Mouse (Mus musculus): ENCODE measurements around the gene Tppp3. TPM values are rescaled to one million over a fixed set of nuclear protein-coding genes. Genes with fewer than 3 reads are reported as not detected.
A peak's percentile ranks its signal among the peaks of the same experiment; 100 is the strongest.

The Tppp3 gene
- polyA plus RNA-seq, 2 experiments = 0.60 to 0.63 TPM

- WGBS (ENCODE audit: insufficient replicate concordance) = 21% methylated on average over 9 of the region's 9 CpGs
- Histone ChIP-seq H3K36me3 (replicated peaks; ENCODE audit: control insufficient read depth, insufficient read depth, low read depth) (no peaks in the 10 kb centered on the region), H3K9ac (replicated peaks) (no peak overlapping the region), H3K4me1 (replicated peaks; ENCODE audit: control insufficient read depth in 2 of 2, insufficient read depth in 2 of 2, low read length in 1 of 2) (peaks cover 16 to 23% of the 10 kb centered on the region in 2 experiments), H3K4me2 (ENCODE audit: low read depth) (no peak overlapping the region), H3K4me3 (ENCODE audit: insufficient read depth in 1 of 2, low read depth in 2 of 2, low read length in 2 of 2) (no peak overlapping the region), H3K27ac (no peak overlapping the region), H3K27me3 (ENCODE audit: control insufficient read depth, insufficient read depth, low read length) (peaks cover 49% of the 10 kb centered on the region), H3K9me3 (ENCODE audit: control insufficient read depth, low read length) (no peaks in the 10 kb centered on the region)
- ATAC-seq (ENCODE audit: insufficient read depth) (no peak), DNase-seq (ENCODE audit: low read depth in 3 of 3, low spot score in 3 of 3) (no peak)
- TF ChIP-seq EP300 (IDR thresholded peaks at IDR 0.05; ENCODE audit: low read depth) = no peak
- no peak for TF ChIP-seq CTCF (IDR thresholded peaks at IDR 0.05; ENCODE audit: low read depth)
These were observed 1.7 kb upstream of the Tppp3 start for GRCm38 (mm10) chr8:105472983-105473382.

- H3K27ac ChIP-seq = no peak overlapping the region
- H3K4me3 ChIP-seq (ENCODE audit: insufficient read depth in 1 of 2, low read depth in 2 of 2, low read length in 2 of 2) = no peak overlapping the region
- TF ChIP-seq CTCF (IDR thresholded peaks at IDR 0.05; ENCODE audit: low read depth) (no peak), EP300 (IDR thresholded peaks at IDR 0.05; ENCODE audit: low read depth) (no peak)
- H3K9me3 ChIP-seq (ENCODE audit: control insufficient read depth, low read length) = no peaks in the 10 kb centered on the region
- H3K9ac ChIP-seq (replicated peaks) = no peak overlapping the region
- no peak for DNase-seq (ENCODE audit: low read depth in 3 of 3, low spot score in 3 of 3)
- peaks cover 49% of the 10 kb centered on the region for H3K27me3 ChIP-seq (ENCODE audit: control insufficient read depth, insufficient read depth, low read length)
- no peak for ATAC-seq (ENCODE audit: insufficient read depth)
- WGBS (ENCODE audit: insufficient replicate concordance) = 26% methylated on average over 23 of the region's 23 CpGs
- H3K4me1 ChIP-seq (replicated peaks; ENCODE audit: control insufficient read depth in 2 of 2, insufficient read depth in 2 of 2, low read length in 1 of 2) = peaks cover 16 to 23% of the 10 kb centered on the region in 2 experiments
- H3K4me2 ChIP-seq (ENCODE audit: low read depth) = no peak overlapping the region
- no peaks in the 10 kb centered on the region for H3K36me3 ChIP-seq (replicated peaks; ENCODE audit: control insufficient read depth, insufficient read depth, low read depth)
These were observed 1.1 kb upstream of the Tppp3 start for GRCm38 (mm10) chr8:105472414-105472932.

DNA sequence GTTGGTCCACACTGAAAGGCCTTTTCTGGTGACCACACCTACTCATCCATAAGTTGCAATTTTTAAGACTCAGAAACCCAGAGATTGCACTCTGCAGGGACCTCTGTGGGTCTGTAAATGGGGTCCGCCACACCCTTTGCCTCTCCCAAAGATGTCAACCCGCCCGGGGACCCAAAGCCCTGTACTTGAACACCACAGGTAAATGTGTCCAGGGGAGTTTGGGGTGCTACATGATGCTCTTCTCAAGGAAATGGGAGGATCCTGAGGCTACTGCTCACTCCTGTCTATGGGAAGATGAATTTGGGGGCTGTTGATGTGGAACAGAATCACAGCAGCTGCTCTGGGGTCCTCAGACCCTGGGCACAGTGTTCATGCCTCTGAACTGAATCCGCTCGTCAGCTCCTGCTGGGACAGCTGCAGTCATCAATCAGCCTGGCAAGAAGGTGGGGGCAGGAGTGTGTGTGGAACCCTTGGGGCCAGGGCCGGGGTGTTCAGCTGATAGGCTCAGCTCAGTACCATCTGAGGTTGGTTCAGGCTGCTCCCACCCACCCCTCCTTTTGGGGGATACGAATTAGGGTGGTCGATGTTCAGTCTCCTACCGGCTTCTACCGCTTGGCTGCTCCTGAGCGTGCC, 529 bp downstream of the Tppp3 start:
- Histone ChIP-seq H3K4me3 (ENCODE audit: insufficient read depth in 1 of 2, low read depth in 2 of 2, low read length in 2 of 2) (no peak overlapping the region), H3K4me1 (replicated peaks; ENCODE audit: control insufficient read depth in 2 of 2, insufficient read depth in 2 of 2, low read length in 1 of 2) (peaks cover 16 to 23% of the 10 kb centered on the region in 2 experiments), H3K27me3 (ENCODE audit: control insufficient read depth, insufficient read depth, low read length) (peaks cover 49% of the 10 kb centered on the region), H3K27ac (no peak overlapping the region), H3K9me3 (ENCODE audit: control insufficient read depth, low read length) (no peaks in the 10 kb centered on the region), H3K4me2 (ENCODE audit: low read depth) (peak overlapping the region; percentile 45), H3K9ac (replicated peaks) (no peak overlapping the region), H3K36me3 (replicated peaks; ENCODE audit: control insufficient read depth, insufficient read depth, low read depth) (no peaks in the 10 kb centered on the region)
- 16% methylated on average over 11 of the region's 11 CpGs for whole genome bisulfite sequencing (ENCODE audit: insufficient replicate concordance)
- TF ChIP-seq EP300 (IDR thresholded peaks at IDR 0.05; ENCODE audit: low read depth) (no peak), CTCF (IDR thresholded peaks at IDR 0.05; ENCODE audit: low read depth) (no peak)
- ATAC-seq (ENCODE audit: insufficient read depth) (peak; percentile 19; the same call in 1 of the 2 replicates), DNase-seq (ENCODE audit: low read depth in 3 of 3, low spot score in 3 of 3) (no peak)

DNA sequence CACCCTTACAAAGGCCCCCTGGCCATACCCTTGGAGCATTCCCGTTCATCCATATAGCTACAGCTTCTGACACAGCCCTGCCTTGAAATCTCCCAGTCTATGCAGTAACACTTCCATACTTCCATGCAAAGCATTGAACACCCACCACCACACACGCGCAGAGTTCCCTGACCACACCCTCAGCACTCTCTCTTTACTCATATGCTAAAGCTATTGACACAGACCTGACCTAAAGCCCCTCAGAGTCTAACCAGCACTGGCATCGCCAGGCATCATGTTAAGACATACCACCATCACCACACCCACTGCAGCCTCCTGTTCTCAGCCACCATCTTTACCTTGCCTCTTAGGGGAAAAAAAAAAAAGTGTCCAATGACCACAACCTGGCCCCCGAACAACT, 1.1 kb downstream of the Tppp3 start:
- peaks cover 49% of the 10 kb centered on the region for H3K27me3 ChIP-seq (ENCODE audit: control insufficient read depth, insufficient read depth, low read length)
- H3K27ac ChIP-seq = no peak overlapping the region
- peaks cover 16 to 23% of the 10 kb centered on the region in 2 experiments for H3K4me1 ChIP-seq (replicated peaks; ENCODE audit: control insufficient read depth in 2 of 2, insufficient read depth in 2 of 2, low read length in 1 of 2)
- no peak overlapping the region for H3K4me3 ChIP-seq (ENCODE audit: insufficient read depth in 1 of 2, low read depth in 2 of 2, low read length in 2 of 2)
- 54% methylated on average over 5 of the region's 5 CpGs for WGBS (ENCODE audit: insufficient replicate concordance)
- no peaks in the 10 kb centered on the region for H3K9me3 ChIP-seq (ENCODE audit: control insufficient read depth, low read length)
- DNase-seq (ENCODE audit: low read depth in 3 of 3, low spot score in 3 of 3) (no peak), ATAC-seq (ENCODE audit: insufficient read depth) (no peak)
- TF ChIP-seq CTCF (IDR thresholded peaks at IDR 0.05; ENCODE audit: low read depth) = no peak
- no peak for TF ChIP-seq EP300 (IDR thresholded peaks at IDR 0.05; ENCODE audit: low read depth)
- no peak overlapping the region for H3K4me2 ChIP-seq (ENCODE audit: low read depth)
- no peak overlapping the region for H3K9ac ChIP-seq (replicated peaks)
- no peaks in the 10 kb centered on the region for H3K36me3 ChIP-seq (replicated peaks; ENCODE audit: control insufficient read depth, insufficient read depth, low read depth)

- ATAC-seq (ENCODE audit: insufficient read depth) (no peak), DNase-seq (ENCODE audit: low read depth in 3 of 3, low spot score in 3 of 3) (no peak)
- TF ChIP-seq EP300 (IDR thresholded peaks at IDR 0.05; ENCODE audit: low read depth) (no peak), CTCF (IDR thresholded peaks at IDR 0.05; ENCODE audit: low read depth) (no peak)
- H3K27me3 ChIP-seq (ENCODE audit: control insufficient read depth, insufficient read depth, low read length) = peaks cover 45% of the 10 kb centered on the region
- H3K9ac ChIP-seq (replicated peaks) = no peak overlapping the region
- peaks cover 16 to 23% of the 10 kb centered on the region in 2 experiments for H3K4me1 ChIP-seq (replicated peaks; ENCODE audit: control insufficient read depth in 2 of 2, insufficient read depth in 2 of 2, low read length in 1 of 2)
- no peak overlapping the region for H3K27ac ChIP-seq
- no peaks in the 10 kb centered on the region for H3K36me3 ChIP-seq (replicated peaks; ENCODE audit: control insufficient read depth, insufficient read depth, low read depth)
- H3K9me3 ChIP-seq (ENCODE audit: control insufficient read depth, low read length) = no peaks in the 10 kb centered on the region
- no peak overlapping the region for H3K4me3 ChIP-seq (ENCODE audit: insufficient read depth in 1 of 2, low read depth in 2 of 2, low read length in 2 of 2)
- no peak overlapping the region for H3K4me2 ChIP-seq (ENCODE audit: low read depth)
- WGBS (ENCODE audit: insufficient replicate concordance) = 63% methylated on average over 5 of the region's 5 CpGs
These were observed 1.5 kb downstream of the Tppp3 start for GRCm38 (mm10) chr8:105469816-105470215.

Data from liver, embryonic 14.5 days (tissue).